Mouse (Mus musculus) midbrain, embryonic 16.5 days (tissue): ENCODE results near the gene Olig3. TPM values are rescaled to one million over a fixed set of nuclear protein-coding genes. Genes with fewer than 3 reads are reported as not detected.
A peak's percentile ranks its signal among the peaks of the same experiment; 100 is the strongest.

ENCODE experiments used
- ATAC-seq: fragments of 200-750 bp; cut with Nextera tagmentation; 2 replicates; pipeline ENCODE4 v1.8.0; 2017; ENCODE audit warnings: moderate TSS enrichment
- H3K27ac ChIP-seq: fragments of 300-500 bp; sonication (generic); 2 replicates; pipeline ENCODE4 v1.5.1; 2014; ENCODE audit warnings: mild to moderate bottlenecking, low read length, mixed read lengths
- H3K27me3 ChIP-seq: fragments of 300-500 bp; sonication (generic); 2 replicates; pipeline ENCODE4 v1.6.1; 2014; ENCODE audit warnings: low read depth, low read length, mixed read lengths; ENCODE audit not compliant: control insufficient read depth, insufficient read depth
- H3K36me3 ChIP-seq: fragments of 300-500 bp; sonication (generic); 2 replicates; pipeline ENCODE4 v1.6.1; 2014; ENCODE audit warnings: mild to moderate bottlenecking, low read length, moderate library complexity, mixed read lengths; ENCODE audit not compliant: control insufficient read depth, insufficient read depth
- H3K4me1 ChIP-seq: fragments of 300-500 bp; sonication (generic); 2 replicates; pipeline ENCODE4 v1.6.1; 2014; ENCODE audit warnings: mild to moderate bottlenecking, low read length, mixed read lengths; ENCODE audit not compliant: control insufficient read depth, insufficient read depth
- H3K4me2 ChIP-seq: fragments of 300-500 bp; sonication (generic); 2 replicates; pipeline ENCODE4 v1.6.1; 2014; ENCODE audit warnings: mild to moderate bottlenecking, low read length, mixed read lengths
- H3K4me3 ChIP-seq: fragments of 300-500 bp; sonication (generic); 2 replicates; pipeline ENCODE4 v1.5.1; 2014; ENCODE audit warnings: low read depth, mild to moderate bottlenecking, low read length, moderate library complexity, mixed read lengths
- H3K9ac ChIP-seq: fragments of 300-500 bp; sonication (generic); 2 replicates; pipeline ENCODE4 v1.6.1; 2014; ENCODE audit warnings: low read depth, low read length, mixed read lengths
- H3K9me3 ChIP-seq: fragments of 300-500 bp; sonication (generic); replicated peaks from 2 replicates; pipeline ENCODE4 v1.6.1; 2014; ENCODE audit warnings: mild to moderate bottlenecking, low read length, mixed read lengths; ENCODE audit not compliant: control insufficient read depth, poor library complexity, severe bottlenecking
- WGBS: fragments of 180-500 bp; shearing (Covaris S2); extraction: QIAGEN DNeasy Blood & Tissue Kit; methylation state at CpG from one replicate; pipeline ENCODE4 v1.1.7; 2014; 5-methylcytosine and 5-hydroxymethylcytosine counted together
- polyA plus RNA-seq: library from polyadenylated mRNA; unstranded; fragments of >200 nt; fragmentation: Nextera tagmentation; extraction: Ambion mirVana; gene quantifications from 2 replicates; pipeline ENCODE4 v1.2.1, GENCODE M21; 2015

Olig3 gene
- 1.3 and 3.5 TPM in 2 replicates for polyA plus RNA-seq

DNA sequence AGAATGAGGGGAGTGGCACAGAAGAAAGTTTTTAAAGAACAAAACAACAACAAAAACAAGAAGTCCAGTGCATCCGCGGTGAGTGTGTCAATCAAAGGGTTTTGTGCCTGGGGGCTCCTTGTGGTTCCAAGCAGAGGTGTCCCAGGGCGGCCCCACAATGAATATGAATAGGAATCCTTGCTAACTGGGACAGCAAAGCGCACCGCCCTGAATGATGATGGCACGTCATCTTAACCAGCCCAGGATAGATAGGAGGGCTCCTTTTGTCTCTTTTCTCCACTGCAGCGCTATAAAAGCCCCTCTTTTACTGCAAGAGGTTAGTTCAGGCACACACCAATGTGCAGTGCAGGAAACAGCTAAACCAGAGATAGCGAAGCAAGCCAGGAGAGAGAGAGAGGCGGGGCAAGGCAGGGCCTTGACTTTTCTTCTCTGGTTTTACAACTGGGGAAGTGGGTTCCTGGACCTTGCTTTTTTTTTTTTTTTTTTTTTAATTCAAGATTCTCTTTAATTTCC, at the start of gene Olig3:
Gene Olig3 (plus strand): TSS at position 463 of the 513 bp plus-strand sequence.
- Histone ChIP-seq H3K4me3 (peak within 1 kb of the TSS; percentile 29), H3K9me3 (no peaks in the 10 kb centered on the region), H3K9ac (no peak within 1 kb of the TSS), H3K27me3 (peaks cover 79% of the 10 kb centered on the region), H3K4me1 (peaks cover 9% of the 10 kb centered on the region; the same call in 1 of the 2 replicates), H3K27ac (no peak within 1 kb of the TSS), H3K36me3 (no peaks in the 10 kb centered on the region), H3K4me2 (peak within 1 kb of the TSS; percentile 47)
- 1% methylated on average over 9 of the region's 9 CpGs for WGBS
- ATAC-seq: no peak

DNA sequence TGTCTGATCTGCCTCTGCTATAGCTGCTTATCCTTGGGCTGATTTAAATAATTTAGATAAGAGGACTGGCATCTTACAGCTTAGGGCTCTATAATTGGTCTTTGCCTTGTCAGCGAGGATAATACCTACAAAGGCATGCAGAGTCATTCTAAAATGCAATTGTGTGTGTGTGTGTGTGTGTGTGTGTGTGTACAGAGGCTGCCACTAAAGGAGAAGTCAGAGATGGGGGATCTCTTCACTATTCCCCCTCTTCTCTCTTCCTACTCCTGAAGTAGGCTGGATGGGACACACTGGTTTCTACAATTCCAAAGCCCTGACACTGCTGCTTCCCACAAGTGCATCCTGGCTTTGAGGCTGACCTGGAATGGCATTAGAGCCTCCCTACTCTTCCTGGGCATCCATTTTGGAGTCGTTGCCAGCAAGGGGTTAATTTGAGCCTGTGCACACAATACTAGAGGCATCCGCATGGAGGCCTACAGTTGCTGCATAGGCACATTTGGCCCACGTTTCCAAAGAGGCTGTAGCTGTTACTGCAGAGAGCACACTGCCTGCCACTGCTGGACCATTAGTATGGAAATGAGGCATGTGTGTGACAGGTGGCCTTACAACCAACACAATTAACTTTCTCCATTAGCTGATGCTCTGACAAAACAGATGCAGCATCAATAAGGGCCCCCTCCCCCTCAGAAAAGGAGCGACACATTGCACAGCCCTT, 46.5 kb upstream of the Olig3 start:
- 6% methylated on average over 5 of the region's 5 CpGs for WGBS
- no peaks in the 10 kb centered on the region for H3K27me3 ChIP-seq
- H3K9me3 ChIP-seq: no peaks in the 10 kb centered on the region
- H3K4me1 ChIP-seq: peaks cover 15% of the 10 kb centered on the region
- peak overlapping the region; percentile 24 for H3K4me2 ChIP-seq
- H3K27ac ChIP-seq: peak overlapping the region; percentile 32; the same call in 1 of the 2 replicates
- H3K4me3 ChIP-seq: no peak overlapping the region
- H3K36me3 ChIP-seq: no peaks in the 10 kb centered on the region
- no peak overlapping the region for H3K9ac ChIP-seq
- peak; percentile 93 for ATAC-seq

DNA sequence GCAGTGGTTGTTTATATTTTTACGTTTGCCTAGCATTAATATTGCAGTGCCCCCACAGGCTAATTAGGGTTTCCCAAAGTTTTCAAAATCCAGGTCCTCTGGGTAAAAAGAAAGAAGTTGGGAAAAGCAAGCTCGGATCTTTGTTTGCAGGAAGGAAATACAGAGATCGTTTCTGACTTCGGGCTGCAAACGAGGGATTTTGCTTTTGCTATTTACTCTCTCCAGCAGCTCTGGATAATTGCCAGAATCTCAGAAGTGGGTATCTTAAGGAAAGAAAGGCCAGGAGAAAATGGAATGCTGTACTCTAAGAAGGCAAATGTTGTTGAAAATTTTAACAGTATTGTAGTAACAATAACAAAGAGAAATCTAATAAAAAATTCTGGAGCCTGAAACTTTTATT, 45.9 kb upstream of the Olig3 start:
- Histone ChIP-seq H3K9ac (no peak overlapping the region), H3K27me3 (no peaks in the 10 kb centered on the region), H3K9me3 (no peaks in the 10 kb centered on the region), H3K4me1 (peaks cover 15% of the 10 kb centered on the region), H3K4me2 (peak overlapping the region; percentile 24; the same call in 1 of the 2 replicates), H3K4me3 (no peak overlapping the region), H3K36me3 (no peaks in the 10 kb centered on the region), H3K27ac (peak overlapping the region; percentile 32; the same call in 1 of the 2 replicates)
- ATAC-seq: peak; percentile 30; the same call in 1 of the 2 replicates
- 11% methylated on average over 5 of the region's 5 CpGs for WGBS

DNA sequence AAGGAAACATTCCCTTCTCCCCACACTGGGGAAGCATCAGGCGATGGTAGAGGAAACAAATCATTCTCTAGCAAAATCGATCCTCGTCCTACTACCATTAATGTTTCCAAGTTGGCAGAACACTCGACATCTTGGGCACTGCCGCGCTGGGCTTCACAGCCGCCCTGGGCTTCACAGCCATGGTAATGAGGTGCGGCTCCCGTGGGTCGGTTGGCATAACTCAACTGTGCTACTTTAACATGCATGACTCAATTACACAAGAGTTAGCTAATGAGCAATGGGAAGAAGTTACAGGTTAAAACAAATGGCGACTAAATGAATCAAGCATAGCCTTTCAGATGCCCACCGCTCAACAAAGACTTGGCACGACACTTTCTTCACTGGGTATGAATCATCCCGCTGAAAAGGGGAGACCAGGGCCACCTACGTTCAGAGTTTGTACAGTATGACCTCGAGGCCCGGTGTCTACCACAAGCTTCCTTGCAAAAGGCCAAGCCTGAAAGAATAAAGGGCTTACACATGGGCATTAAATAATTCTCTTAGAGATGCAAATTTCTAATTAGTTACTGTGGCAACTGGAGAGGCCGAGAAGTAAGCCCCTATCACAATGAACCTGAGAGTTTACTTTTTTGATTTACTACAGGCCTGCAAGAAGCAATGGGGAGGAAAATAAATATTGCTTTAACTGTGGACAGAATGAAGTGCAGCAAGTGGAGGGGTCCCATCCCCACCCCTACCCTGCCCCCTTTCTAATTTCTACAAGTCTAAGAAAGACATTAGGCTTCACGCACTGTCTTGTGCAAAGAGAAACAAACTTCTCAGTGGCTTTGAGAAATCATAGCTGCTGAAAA, 38.1 kb upstream of the Olig3 start:
- H3K27me3 ChIP-seq: no peaks in the 10 kb centered on the region; the same call in none of the 2 replicates
- 44% methylated on average over 19 of the region's 19 CpGs for WGBS

DNA sequence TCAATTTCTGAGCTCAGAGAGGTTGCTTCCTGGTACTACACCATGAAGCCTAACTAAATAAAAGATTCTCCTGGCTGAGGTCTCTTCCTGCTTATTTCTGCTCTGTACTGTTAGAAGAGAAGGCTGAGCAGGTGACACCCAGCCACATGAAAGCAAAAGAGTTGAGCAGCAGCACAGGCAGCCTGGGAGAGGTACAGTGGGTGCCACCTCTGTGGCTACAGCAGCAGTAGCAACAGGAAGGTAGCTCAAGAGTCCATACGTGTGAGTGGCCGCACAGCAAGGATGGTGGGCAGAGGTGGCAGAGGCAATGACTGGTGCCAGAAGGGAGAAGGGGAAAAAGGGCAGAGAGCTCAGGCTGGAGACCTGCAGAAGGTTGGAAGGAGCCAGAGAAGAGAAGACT, 34.6 kb upstream of the Olig3 start:
- Histone ChIP-seq H3K4me1 (no peaks in the 10 kb centered on the region), H3K36me3 (no peaks in the 10 kb centered on the region), H3K9ac (no peak overlapping the region), H3K4me3 (no peak overlapping the region), H3K27ac (no peak overlapping the region), H3K9me3 (no peaks in the 10 kb centered on the region), H3K27me3 (no peaks in the 10 kb centered on the region; the same call in none of the 2 replicates), H3K4me2 (no peak overlapping the region)
- ATAC-seq: no peak
- WGBS: 95% methylated on average over 2 of the region's 2 CpGs

More for the DNA sequence above, 38.1 kb upstream of the Olig3 start:
- Histone ChIP-seq H3K27ac (no peak overlapping the region), H3K4me2 (no peak overlapping the region), H3K9me3 (no peaks in the 10 kb centered on the region), H3K36me3 (no peaks in the 10 kb centered on the region), H3K9ac (no peak overlapping the region), H3K4me1 (no peaks in the 10 kb centered on the region), H3K4me3 (no peak overlapping the region)
- ATAC-seq: 0 out of 2 replicates have a peak, but pooled peaks have one; percentile 32

DNA sequence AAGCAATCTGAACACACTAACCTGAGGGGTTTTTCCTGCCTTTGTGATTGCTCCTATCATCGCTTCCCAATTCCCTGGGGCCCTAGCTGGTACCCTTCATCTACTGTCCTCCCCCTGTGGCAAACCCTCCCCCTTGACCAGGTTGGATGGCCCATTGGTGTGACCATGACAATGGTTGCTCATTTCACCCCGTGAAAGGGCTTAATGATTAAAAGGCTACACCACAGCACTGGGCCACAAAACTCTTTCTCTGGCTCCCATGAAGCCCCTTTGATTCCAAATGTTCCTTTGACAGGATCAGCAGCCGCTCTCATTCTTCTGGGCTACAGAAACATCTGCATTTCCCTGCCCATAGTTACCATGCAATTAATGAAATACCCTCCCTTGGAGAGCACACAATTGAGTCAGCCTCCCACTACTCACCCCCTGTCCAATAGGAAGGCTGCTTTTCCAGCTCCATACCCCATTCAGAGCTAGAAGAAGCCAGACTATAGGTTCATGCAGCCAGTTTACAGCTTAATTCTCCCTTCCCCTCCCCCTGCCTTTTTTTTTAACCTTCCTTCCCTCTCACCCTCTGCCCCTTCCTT, 27.0 kb upstream of the Olig3 start:
- Histone ChIP-seq H3K4me2 (no peak overlapping the region), H3K9me3 (no peaks in the 10 kb centered on the region), H3K9ac (no peak overlapping the region), H3K4me1 (no peaks in the 10 kb centered on the region), H3K36me3 (no peaks in the 10 kb centered on the region), H3K4me3 (no peak overlapping the region), H3K27me3 (0 out of 2 replicates have a peak, but pooled peaks cover 3% of the 10 kb centered on the region), H3K27ac (no peak overlapping the region)
- 7% methylated on average over 3 of the region's 3 CpGs for WGBS
- ATAC-seq: no peak

DNA sequence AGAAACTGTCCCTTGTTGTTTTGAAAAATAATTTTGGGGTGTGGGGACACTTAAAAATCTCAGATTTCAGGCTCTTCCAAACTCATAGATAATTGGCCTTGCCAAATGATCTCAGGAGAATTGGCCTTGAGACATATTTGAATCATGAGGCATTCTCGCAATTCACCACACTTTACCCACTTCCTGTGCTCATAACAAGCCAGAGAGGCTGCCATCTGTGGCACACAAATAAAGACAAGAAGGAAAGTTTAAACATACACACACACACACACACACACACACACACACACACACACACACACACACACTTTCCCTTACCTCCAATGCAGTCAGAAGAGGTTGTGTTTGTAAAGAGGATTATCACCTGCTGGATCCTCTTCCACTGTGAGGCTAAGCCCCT, 22.9 kb upstream of the Olig3 start:
- ATAC-seq: no peak
- Histone ChIP-seq H3K9me3 (no peaks in the 10 kb centered on the region), H3K36me3 (no peaks in the 10 kb centered on the region), H3K4me1 (no peaks in the 10 kb centered on the region), H3K27me3 (peaks cover 11% of the 10 kb centered on the region; the same call in 1 of the 2 replicates), H3K4me2 (no peak overlapping the region), H3K27ac (no peak overlapping the region), H3K4me3 (no peak overlapping the region), H3K9ac (no peak overlapping the region)
- WGBS: 66% methylated on average over 1 of the region's 1 CpGs

DNA sequence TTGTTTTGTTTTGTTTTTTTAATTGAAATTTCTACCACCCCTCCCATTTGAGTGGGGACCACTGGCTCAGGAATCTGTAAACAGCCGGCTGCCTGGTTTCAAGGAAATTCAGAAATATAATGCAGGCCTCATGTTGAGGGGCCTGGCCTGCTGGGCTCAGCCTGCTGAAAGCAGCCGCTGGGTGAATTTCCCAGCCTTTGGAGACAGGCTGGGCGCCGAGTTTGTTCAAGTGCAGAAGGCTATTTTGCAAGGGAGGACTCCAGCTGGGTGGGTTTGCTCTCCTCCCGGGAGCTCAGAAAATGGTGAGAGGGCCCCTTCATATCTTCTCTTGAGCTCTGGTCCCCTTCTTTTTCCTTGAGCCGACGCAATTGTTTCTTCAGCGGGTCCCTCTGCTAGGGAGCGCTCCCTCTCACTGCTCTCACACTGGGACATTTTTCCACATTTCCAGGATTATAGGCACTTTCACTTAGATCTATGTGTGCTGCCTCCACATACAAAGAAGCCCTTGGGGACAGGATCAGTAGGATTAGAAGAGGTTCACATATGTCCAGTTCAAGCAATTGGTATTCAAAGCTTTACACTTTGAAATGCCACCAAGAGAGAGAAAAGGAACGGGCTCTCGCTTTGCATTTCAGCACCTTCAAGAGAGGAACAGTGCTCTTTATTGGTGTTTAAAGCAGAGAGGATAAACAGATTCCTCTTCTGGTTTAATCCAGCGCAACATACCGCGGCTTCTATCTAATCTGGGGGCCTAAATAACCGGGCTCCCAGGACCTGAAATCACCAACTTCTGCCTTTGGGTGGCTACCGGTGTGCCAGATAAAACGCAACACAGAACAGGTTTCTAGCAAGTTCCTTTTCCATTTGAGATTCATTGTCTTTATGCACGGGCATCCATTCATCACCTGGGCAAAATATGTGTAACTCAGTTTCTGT, 17.4 kb upstream of the Olig3 start:
- 7% methylated on average over 18 of the region's 18 CpGs for WGBS
- ATAC-seq: no peak
- no peak overlapping the region for H3K4me3 ChIP-seq
- no peak overlapping the region for H3K27ac ChIP-seq
- no peak overlapping the region for H3K9ac ChIP-seq
- H3K36me3 ChIP-seq: no peaks in the 10 kb centered on the region
- peaks cover 3% of the 10 kb centered on the region; the same call in 1 of the 2 replicates for H3K4me1 ChIP-seq
- H3K9me3 ChIP-seq: no peaks in the 10 kb centered on the region
- peak overlapping the region; percentile 28 for H3K4me2 ChIP-seq
- peaks cover 29% of the 10 kb centered on the region for H3K27me3 ChIP-seq
